In genomic region chr17:22739581-22740178, GRCm38 (mm10) we compare ENCODE assay signal across 8 mouse cellular contexts.
DNase-seq lines count a peak whose midpoint lies in the region; ATAC-seq and TF ChIP-seq lines count a peak whose summit lies in the region.

No protein-coding gene starts in this region.

- H3K4me2 ChIP-seq in forebrain, postnatal 0 days (ENCODE audit: low read depth), result peak overlapping the region; percentile 57

- TF ChIP-seq CTCF in forebrain, postnatal 0 days (IDR thresholded peaks at IDR 0.05; ENCODE audit: low read depth), result peak; percentile 38
- TF ChIP-seq CTCF in layer of hippocampus, adult 2 months (conservative IDR thresholded peaks at IDR 0.05), result no peak
- no peak for TF ChIP-seq CTCF in lung, adult 2 months (IDR thresholded peaks at IDR 0.05; ENCODE audit: insufficient read depth, low read length)

- H3K27ac ChIP-seq in forebrain, postnatal 0 days (ENCODE audit: low read depth, low read length), result peak overlapping the region; percentile 85
- peak overlapping the region; percentile 82 for H3K27ac ChIP-seq in layer of hippocampus, adult 2 months

- H3K27me3 ChIP-seq in forebrain, postnatal 0 days (ENCODE audit: insufficient read depth, low read length), result no peaks in the 10 kb centered on the region

- no peaks in the 10 kb centered on the region for H3K4me1 ChIP-seq in forebrain, postnatal 0 days (ENCODE audit: insufficient read depth)
- no peaks in the 10 kb centered on the region; the same call in 1 of the 2 replicates for H3K4me1 ChIP-seq in lung, adult 2 months (ENCODE audit: control insufficient read depth, insufficient read depth, low read length)

- peak; percentile 90 for DNase-seq in NIH3T3 (ENCODE audit: low read depth)
- DNase-seq in cerebellum, adult 18-20 months, result peak; percentile 69
- DNase-seq in forebrain, postnatal 0 days, result peak; percentile 86
- DNase-seq in heart, postnatal 4 days, result peak; percentile 61
- DNase-seq in layer of hippocampus, adult 2 months (ENCODE audit: low spot score in 2 of 2), result peak; percentile 27 to 38
- peak; percentile 50 for DNase-seq in lung, adult 2 months
- DNase-seq in thymus, postnatal 14 days, result peak; percentile 55

- ATAC-seq in forebrain, postnatal 0 days, result peak; percentile 95
- peak; percentile 61; the same call in 1 of the 2 replicates for ATAC-seq in neutrophil, adult 5-6 weeks (ENCODE audit: extremely low read depth, insufficient number of reproducible peaks, low FRiP score, poor library complexity, severe bottlenecking)

- 0 out of 2 replicates have a peak, but pooled peaks cover 3% of the 10 kb centered on the region for H3K36me3 ChIP-seq in forebrain, postnatal 0 days (ENCODE audit: insufficient read depth)

- H3K4me3 ChIP-seq in forebrain, postnatal 0 days (ENCODE audit: low read depth, low read length), result peak overlapping the region; percentile 67
- H3K4me3 ChIP-seq in layer of hippocampus, adult 2 months, result peak overlapping the region; percentile 67
- H3K4me3 ChIP-seq in lung, adult 2 months (replicated peaks; ENCODE audit: extremely low read depth, low read depth, low read length), result peak overlapping the region; percentile 51

- H3K9ac ChIP-seq in forebrain, postnatal 0 days, result peak overlapping the region; percentile 73

- H3K9me3 ChIP-seq in forebrain, postnatal 0 days (ENCODE audit: low read length), result 0 out of 2 replicates have a peak, but pooled peaks cover 4% of the 10 kb centered on the region

- under 1% methylated on average over 25 of the region's 25 CpGs for WGBS in forebrain, postnatal 0 days
- under 1% methylated on average over 25 of the region's 25 CpGs for WGBS in lung, adult 2 months

- TF ChIP-seq POLR2A in lung, adult 2 months (IDR thresholded peaks at IDR 0.05; ENCODE audit: borderline replicate concordance, extremely low read depth, low read depth, low read length), result no peak

Comparison
In these comparisons a context has a peak if more than half of its experiments do, and no peak if none do; other contexts are left out.
1. Peak in every context shown above with its lines: DNase-seq, ATAC-seq, H3K4me3 ChIP-seq and H3K27ac ChIP-seq.
2. DNase-seq: peak in every context shown above with its lines; median percentile 90 in NIH3T3; 86 in forebrain, postnatal 0 days; 69 in cerebellum, adult 18-20 months; 61 in heart, postnatal 4 days; 55 in thymus, postnatal 14 days; 50 in lung, adult 2 months; 32 in layer of hippocampus, adult 2 months.